Mouse (Mus musculus): ENCODE data around the gene Spert. TPM values are rescaled to one million over a fixed set of nuclear protein-coding genes. Genes with fewer than 3 reads are reported as not detected.

Gene Spert
- polyA plus RNA-seq, 1 experiment: 0.05 TPM

- Histone ChIP-seq H3K27ac (ENCODE audit: insufficient read depth, low read length) (no peak overlapping the region), H3K36me3 (ENCODE audit: control insufficient read depth, insufficient read depth, low read length) (no peaks in the 10 kb centered on the region), H3K4me1 (ENCODE audit: control insufficient read depth, insufficient read depth, insufficient read length) (no peaks in the 10 kb centered on the region), H3K4me3 (ENCODE audit: extremely low read depth, insufficient read depth, insufficient read length) (no peak overlapping the region), H3K27me3 (ENCODE audit: control insufficient read depth, insufficient read depth, low read length) (no peaks in the 10 kb centered on the region)
- TF ChIP-seq POLR2A (IDR thresholded peaks at IDR 0.05; ENCODE audit: low read depth, low read length) (no peak), CTCF (IDR thresholded peaks at IDR 0.05; ENCODE audit: extremely low read depth, insufficient read depth, insufficient read length, insufficient replicate concordance) (no peak)
- no peak for DNase-seq (ENCODE audit: low read depth in 1 of 2, low spot score in 2 of 2)
- 70% methylated on average over 8 of the region's 8 CpGs for WGBS
Observed at GRCm38 (mm10) chr14:75628870-75629269, 36.0 kb upstream of the Spert start.

GRCm38 (mm10) chr14:75622984-75623383 is 30.1 kb upstream of the Spert start:
- H3K4me1 ChIP-seq (ENCODE audit: control insufficient read depth, insufficient read depth, insufficient read length): no peaks in the 10 kb centered on the region
- no peaks in the 10 kb centered on the region for H3K27me3 ChIP-seq (ENCODE audit: control insufficient read depth, insufficient read depth, low read length)
- DNase-seq (ENCODE audit: low read depth in 1 of 2, low spot score in 2 of 2): no peak
- H3K36me3 ChIP-seq (ENCODE audit: control insufficient read depth, insufficient read depth, low read length): no peaks in the 10 kb centered on the region
- TF ChIP-seq POLR2A (IDR thresholded peaks at IDR 0.05; ENCODE audit: low read depth, low read length) (no peak), CTCF (IDR thresholded peaks at IDR 0.05; ENCODE audit: extremely low read depth, insufficient read depth, insufficient read length, insufficient replicate concordance) (no peak)
- H3K4me3 ChIP-seq (ENCODE audit: extremely low read depth, insufficient read depth, insufficient read length): no peak overlapping the region
- WGBS: 83% methylated on average over 7 of the region's 7 CpGs
- H3K27ac ChIP-seq (ENCODE audit: insufficient read depth, low read length): no peak overlapping the region

GRCm38 (mm10) chr14:75616375-75616774 is 23.5 kb upstream of the Spert start:
- TF ChIP-seq POLR2A (IDR thresholded peaks at IDR 0.05; ENCODE audit: low read depth, low read length) (no peak), CTCF (IDR thresholded peaks at IDR 0.05; ENCODE audit: extremely low read depth, insufficient read depth, insufficient read length, insufficient replicate concordance) (no peak)
- H3K4me3 ChIP-seq (ENCODE audit: extremely low read depth, insufficient read depth, insufficient read length): no peak overlapping the region
- H3K4me1 ChIP-seq (ENCODE audit: control insufficient read depth, insufficient read depth, insufficient read length): no peaks in the 10 kb centered on the region
- no peaks in the 10 kb centered on the region for H3K27me3 ChIP-seq (ENCODE audit: control insufficient read depth, insufficient read depth, low read length)
- H3K36me3 ChIP-seq (ENCODE audit: control insufficient read depth, insufficient read depth, low read length): no peaks in the 10 kb centered on the region
- WGBS: 85% methylated on average over 6 of the region's 6 CpGs
- H3K27ac ChIP-seq (ENCODE audit: insufficient read depth, low read length): no peak overlapping the region
- no peak for DNase-seq (ENCODE audit: low read depth in 1 of 2, low spot score in 2 of 2)

GRCm38 (mm10) chr14:75609176-75609575 is 16.3 kb upstream of the Spert start:
- Histone ChIP-seq H3K27ac (ENCODE audit: insufficient read depth, low read length) (no peak overlapping the region), H3K36me3 (ENCODE audit: control insufficient read depth, insufficient read depth, low read length) (no peaks in the 10 kb centered on the region), H3K27me3 (ENCODE audit: control insufficient read depth, insufficient read depth, low read length) (no peaks in the 10 kb centered on the region), H3K4me3 (ENCODE audit: extremely low read depth, insufficient read depth, insufficient read length) (no peak overlapping the region), H3K4me1 (ENCODE audit: control insufficient read depth, insufficient read depth, insufficient read length) (no peaks in the 10 kb centered on the region)
- 88% methylated on average over 2 of the region's 2 CpGs for WGBS
- DNase-seq (ENCODE audit: low read depth in 1 of 2, low spot score in 2 of 2): no peak
- TF ChIP-seq POLR2A (IDR thresholded peaks at IDR 0.05; ENCODE audit: low read depth, low read length): no peak

GRCm38 (mm10) chr14:75583870-75584269 is 9.0 kb downstream of the Spert start:
- Histone ChIP-seq H3K36me3 (ENCODE audit: control insufficient read depth, insufficient read depth, low read length) (no peaks in the 10 kb centered on the region), H3K27ac (ENCODE audit: insufficient read depth, low read length) (no peak overlapping the region), H3K27me3 (ENCODE audit: control insufficient read depth, insufficient read depth, low read length) (no peaks in the 10 kb centered on the region), H3K4me3 (ENCODE audit: extremely low read depth, insufficient read depth, insufficient read length) (no peak overlapping the region), H3K4me1 (ENCODE audit: control insufficient read depth, insufficient read depth, insufficient read length) (no peaks in the 10 kb centered on the region)
- TF ChIP-seq POLR2A (IDR thresholded peaks at IDR 0.05; ENCODE audit: low read depth, low read length) (no peak), CTCF (IDR thresholded peaks at IDR 0.05; ENCODE audit: extremely low read depth, insufficient read depth, insufficient read length, insufficient replicate concordance) (no peak)
- WGBS: 88% methylated on average over 12 of the region's 12 CpGs
- no peak for DNase-seq (ENCODE audit: low read depth in 1 of 2, low spot score in 2 of 2)

- WGBS: 70% methylated on average over 6 of the region's 6 CpGs
- H3K27me3 ChIP-seq (ENCODE audit: control insufficient read depth, insufficient read depth, low read length): no peaks in the 10 kb centered on the region
- no peak for DNase-seq (ENCODE audit: low read depth in 1 of 2, low spot score in 2 of 2)
- no peak overlapping the region for H3K27ac ChIP-seq (ENCODE audit: insufficient read depth, low read length)
- TF ChIP-seq POLR2A (IDR thresholded peaks at IDR 0.05; ENCODE audit: low read depth, low read length): no peak
- TF ChIP-seq CTCF (IDR thresholded peaks at IDR 0.05; ENCODE audit: extremely low read depth, insufficient read depth, insufficient read length, insufficient replicate concordance): no peak
- H3K4me1 ChIP-seq (ENCODE audit: control insufficient read depth, insufficient read depth, insufficient read length): no peaks in the 10 kb centered on the region
- H3K4me3 ChIP-seq (ENCODE audit: extremely low read depth, insufficient read depth, insufficient read length): no peak overlapping the region
- H3K36me3 ChIP-seq (ENCODE audit: control insufficient read depth, insufficient read depth, low read length): no peaks in the 10 kb centered on the region
Observed at GRCm38 (mm10) chr14:75579010-75579409, 13.9 kb downstream of the Spert start.

GRCm38 (mm10) chr14:75566303-75566702 is 26.6 kb downstream of the Spert start:
- no peak overlapping the region for H3K27ac ChIP-seq (ENCODE audit: insufficient read depth, low read length)
- no peaks in the 10 kb centered on the region for H3K4me1 ChIP-seq (ENCODE audit: control insufficient read depth, insufficient read depth, insufficient read length)
- H3K4me3 ChIP-seq (ENCODE audit: extremely low read depth, insufficient read depth, insufficient read length): no peak overlapping the region
- TF ChIP-seq CTCF (IDR thresholded peaks at IDR 0.05; ENCODE audit: extremely low read depth, insufficient read depth, insufficient read length, insufficient replicate concordance): no peak
- no peak for TF ChIP-seq POLR2A (IDR thresholded peaks at IDR 0.05; ENCODE audit: low read depth, low read length)
- H3K27me3 ChIP-seq (ENCODE audit: control insufficient read depth, insufficient read depth, low read length): no peaks in the 10 kb centered on the region
- H3K36me3 ChIP-seq (ENCODE audit: control insufficient read depth, insufficient read depth, low read length): no peaks in the 10 kb centered on the region
- DNase-seq (ENCODE audit: low read depth in 1 of 2, low spot score in 2 of 2): no peak
- 91% methylated on average over 3 of the region's 3 CpGs for WGBS

Measured in spleen, adult 2 months (tissue).